Mouse (Mus musculus) kidney, adult 9 months (tissue): Measurements from ENCODE around the gene Tor2a.

Experiments
- DNase-seq: peaks from one replicate; pipeline ENCODE4 v3.0.0; 2022

Gene Tor2a

DNA sequence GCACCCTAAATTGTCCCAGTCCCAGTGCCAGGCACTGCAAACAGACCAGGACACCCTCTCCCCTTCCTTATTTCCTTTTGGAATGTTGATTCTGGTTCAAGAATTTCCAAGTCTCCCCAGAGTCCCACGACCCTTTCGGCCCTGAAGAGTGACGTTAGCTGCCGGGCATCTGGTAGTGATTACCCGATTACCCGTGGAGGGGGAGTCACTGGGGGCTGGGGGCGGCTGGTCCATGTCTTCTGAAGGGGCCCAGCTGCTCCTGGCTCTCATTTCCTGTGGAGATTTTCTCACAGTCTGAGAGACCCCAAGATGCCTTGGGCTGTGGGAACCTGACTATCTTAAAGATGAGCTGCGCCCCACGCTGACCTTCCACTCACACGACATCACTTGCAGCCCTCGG, 26.2 kb upstream of the Tor2a start:
- no peak for DNase-seq

DNA sequence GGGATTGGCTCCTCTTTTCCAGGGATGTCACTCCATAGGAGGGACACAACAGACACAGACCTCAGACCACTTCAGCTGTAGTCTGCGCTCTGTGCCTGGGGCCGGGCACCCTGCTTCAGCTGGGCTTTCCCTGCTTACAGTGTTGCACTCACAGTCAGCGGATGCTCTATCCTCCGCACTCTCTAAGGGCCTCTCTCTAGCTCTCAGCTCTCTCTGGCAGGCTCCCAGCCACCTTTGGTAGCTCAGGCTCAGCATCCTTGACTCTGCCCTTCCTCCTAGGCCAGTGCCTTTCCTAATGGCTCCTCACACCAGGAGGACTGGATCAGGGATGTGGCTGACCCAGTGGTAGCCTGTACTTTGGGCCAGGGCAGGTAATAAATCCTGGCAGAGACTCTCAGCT, 25.1 kb upstream of the Tor2a start:
- DNase-seq = no peak

DNA sequence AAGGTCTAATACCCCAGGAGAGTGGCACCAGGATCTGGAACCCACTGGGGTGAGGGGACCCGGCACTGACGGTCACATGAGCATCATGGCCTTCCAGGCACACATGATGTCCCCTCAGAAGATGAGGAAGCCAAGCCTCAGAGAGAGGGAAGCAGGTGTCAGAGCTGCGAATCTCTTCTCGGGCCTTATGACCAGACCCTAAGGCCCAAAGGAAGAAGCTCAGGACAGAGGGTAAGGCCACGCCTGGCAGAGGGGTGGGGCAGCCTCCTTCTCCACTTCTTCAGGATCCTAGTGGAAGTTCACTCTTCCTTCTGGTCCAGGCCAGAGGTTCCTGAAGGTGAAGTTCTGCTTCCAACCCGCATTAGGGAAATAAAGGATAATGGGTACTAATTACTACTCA, 24.3 kb upstream of the Tor2a start:
- DNase-seq = no peak

DNA sequence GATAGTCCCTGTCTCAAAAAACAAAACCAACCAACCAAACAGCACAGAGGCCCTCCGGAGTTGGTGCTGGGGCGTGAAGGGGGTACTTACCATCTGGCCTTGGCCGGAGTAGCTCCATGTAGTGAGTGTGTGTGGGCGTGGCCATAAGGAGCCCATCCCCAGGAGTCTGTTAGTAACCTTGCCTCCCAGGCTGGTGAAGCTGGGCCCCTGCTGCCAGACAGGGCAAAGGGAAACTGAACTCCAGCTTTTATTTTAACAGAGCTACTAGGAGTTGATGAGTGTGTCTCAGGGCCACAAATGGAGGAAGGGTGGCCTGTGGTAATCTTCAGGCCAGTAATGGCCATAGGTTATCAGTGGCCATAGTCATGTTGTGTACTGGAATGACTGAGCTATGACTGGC, 22.6 kb upstream of the Tor2a start:
- no peak for DNase-seq

DNA sequence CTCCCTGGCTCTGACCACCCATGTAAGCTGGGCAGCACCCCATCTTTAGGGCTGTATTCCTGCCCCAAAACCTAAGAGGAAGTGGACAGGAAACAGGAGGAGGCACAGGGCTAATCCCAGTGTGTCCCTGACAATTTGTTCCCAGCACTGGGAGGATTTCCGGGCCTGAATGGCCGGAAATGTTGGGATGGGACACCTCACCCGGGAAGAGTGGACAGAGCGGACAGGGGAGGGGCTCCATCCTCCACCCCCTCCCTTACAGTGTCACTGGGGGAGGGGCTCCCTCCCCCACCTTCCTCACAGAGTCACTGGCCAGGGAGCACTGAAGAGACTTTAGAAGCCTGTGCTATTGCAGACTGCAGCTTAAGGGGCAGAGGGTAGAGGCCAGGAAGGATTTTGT, 22.1 kb upstream of the Tor2a start:
- peak; percentile 78 for DNase-seq

DNA sequence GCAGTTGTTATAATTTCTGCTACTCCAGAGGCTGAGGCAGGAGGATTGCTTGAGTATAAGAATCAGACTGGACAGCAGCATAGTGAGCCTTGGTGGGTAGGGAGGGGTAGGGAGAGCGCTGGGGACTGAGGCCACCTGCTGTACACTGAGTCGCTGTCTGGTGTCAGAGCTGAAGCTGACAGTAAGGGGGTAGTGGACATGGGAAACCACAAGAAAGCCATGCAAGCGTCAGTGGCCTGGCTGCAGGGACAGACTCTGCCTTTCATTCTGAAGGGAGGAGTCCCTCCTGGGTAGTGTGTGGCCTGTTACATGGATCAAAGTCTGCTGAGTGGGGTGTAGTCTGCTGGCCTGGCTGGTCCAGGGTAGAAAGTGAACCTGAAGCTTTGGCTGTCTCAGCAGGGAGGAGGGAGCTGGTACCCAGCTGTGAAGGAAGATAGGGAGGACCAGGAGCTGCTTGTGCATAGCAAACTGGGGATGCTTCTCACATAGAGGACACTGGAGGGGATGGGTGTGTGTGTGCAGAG, 20.7 kb upstream of the Tor2a start:
- DNase-seq = no peak

DNA sequence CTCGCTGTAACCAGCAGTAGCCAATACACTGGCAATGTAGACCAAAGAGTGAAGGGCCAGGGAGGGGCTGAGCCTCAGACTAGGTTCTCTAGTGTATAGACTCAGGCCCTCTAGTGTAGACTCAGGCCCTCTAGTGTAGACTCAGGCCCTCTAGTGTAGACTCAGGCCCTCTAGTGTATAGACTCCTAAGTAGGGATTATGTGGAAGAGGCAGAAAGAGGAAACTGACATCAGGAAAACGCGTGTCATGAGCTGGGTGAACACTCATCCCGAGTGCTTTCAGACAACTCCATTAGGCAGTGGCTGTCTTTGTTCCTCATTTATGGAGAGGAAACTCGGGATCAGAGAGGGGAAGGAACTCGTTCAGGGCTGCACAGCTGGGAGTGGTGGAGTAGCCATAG, 20.0 kb upstream of the Tor2a start:
- DNase-seq = no peak

DNA sequence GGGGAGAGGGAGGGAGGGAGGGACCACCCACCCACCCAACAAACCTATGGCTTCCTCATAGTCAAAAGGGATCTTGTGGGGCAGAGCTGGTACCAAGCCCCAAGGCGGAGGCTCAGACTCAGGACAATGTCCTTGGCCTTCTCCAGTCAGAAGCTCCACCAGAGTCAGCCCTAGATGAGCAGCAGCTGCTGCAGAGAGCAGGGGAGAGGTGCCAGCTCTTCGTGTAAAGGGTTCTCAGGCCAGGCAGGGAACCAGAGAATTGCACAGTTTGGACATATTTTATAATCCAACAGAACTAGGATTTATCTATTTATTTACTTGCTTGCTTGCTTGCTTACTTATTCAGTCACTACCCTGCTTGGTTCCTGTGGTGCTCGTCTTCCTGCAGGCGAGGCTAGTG, 17.7 kb upstream of the Tor2a start:
- no peak for DNase-seq

DNA sequence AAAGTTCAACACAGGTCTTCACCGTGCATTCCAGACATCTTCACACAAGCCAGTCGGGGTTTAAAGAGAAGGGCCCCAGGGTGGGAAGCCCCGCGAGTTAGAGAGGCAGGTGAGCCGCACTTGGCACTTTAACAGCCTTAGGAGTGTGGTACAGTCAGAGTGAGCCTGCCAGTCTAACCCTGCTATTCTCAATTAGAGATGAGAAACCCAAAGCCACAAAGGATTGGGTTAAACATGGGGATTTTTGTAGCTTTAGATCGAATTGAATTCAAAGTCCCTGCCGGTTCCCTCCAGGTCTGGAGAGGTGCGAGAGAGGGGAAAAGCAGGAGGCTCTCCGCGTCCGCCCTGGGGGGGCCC, 16.1 kb upstream of the Tor2a start, which contains the start of gene 6330409D20Rik:
TSS of gene 6330409D20Rik (minus strand) at position 101 of the 357 bp plus-strand sequence.
- no peak for DNase-seq

DNA sequence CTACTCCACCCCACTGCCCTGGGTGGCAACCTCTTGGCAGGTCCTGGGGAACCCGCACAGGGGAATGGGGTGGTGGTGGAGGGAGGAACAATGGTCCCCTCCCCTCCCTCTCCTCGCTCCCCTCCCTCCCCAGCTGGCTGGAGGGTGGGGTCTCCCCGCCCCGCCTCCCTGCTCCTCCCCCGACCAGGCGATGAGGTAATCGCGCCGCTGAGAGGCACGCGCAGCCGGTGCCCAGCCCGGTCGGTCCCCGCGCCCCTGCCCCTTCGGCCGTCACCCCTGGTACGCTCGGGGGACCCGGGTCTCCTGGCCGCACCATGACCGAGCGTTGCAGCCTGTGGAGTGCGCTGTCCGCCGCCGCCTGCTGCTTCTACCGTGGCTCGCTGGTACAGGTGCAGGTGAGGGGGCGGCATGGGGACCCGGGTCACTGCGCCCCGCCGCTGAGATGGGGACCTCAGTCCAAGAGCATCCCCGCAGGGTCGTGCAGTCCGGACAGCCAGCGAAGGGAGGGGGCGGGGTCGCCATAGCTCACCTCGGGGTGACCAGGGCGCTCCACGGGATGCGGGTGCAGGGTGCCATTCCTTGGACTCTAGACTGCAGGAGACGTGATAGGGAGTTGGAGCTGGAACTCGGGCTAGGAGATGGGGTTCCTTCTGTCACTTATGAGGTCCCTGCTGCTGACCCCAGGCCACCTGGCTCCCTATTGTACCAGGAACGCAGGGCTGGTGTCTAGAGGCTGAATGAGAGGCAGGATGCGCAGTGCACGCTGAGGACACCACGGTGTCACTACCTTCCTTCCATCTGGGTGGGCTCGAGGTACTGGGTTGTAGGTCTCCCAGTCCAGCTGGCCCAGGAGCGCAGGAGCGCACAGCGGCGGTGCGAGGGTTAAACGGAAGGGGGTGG, 15.5 kb upstream of the Tor2a start:
- DNase-seq = no peak

DNA sequence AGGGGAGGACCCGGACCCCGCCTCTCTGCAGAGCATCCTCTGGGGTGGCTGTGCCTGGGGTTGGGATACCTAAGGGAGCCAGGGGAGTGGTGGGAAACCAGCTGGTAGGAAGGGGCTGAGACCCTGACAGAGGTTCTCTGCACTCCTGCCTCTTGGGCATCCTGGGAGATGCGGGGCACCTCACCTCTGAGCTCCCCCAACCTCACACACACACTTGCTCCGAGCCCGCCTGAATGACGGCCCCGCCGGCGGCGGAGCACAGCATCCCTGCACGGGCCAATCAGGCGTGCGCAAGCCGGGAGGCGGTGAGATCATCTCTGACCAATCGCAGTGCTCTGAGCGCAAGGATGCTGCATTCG, 14.9 kb upstream of the Tor2a start:
- no peak for DNase-seq

DNA sequence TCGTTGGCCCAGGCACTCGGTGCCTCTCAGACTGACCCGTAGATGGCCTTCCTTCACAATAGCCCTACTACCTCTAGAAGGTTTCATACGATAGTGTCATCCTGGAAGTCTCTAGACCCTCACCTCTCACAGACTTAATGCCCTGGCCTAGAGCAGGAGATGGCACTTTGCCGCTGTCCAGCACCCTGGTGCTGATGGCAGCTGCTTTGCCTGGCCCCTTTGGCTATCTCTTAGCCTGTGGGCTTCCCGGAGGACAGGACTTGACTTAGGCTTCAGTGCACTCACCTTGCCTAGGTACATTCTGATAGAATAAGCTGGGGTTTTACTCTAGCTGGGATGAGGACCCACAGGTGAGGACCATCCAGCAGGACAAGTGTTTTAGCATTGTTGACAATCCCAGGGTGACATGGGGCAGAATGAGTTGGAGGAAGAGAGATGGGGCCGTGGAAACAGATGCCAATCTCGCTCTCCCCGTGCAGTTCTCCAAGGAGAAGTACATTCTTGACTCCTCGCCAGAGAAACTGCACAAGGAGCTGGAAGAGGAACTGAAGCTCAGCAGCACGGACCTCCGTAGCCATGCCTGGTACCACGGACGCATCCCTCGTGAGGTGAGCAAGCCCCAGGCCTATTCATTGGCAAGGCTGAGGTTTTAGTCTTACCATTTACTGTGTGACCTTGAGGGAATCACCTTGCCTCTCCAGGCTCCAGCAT, 12.6 kb upstream of the Tor2a start:
- DNase-seq = no peak

DNA sequence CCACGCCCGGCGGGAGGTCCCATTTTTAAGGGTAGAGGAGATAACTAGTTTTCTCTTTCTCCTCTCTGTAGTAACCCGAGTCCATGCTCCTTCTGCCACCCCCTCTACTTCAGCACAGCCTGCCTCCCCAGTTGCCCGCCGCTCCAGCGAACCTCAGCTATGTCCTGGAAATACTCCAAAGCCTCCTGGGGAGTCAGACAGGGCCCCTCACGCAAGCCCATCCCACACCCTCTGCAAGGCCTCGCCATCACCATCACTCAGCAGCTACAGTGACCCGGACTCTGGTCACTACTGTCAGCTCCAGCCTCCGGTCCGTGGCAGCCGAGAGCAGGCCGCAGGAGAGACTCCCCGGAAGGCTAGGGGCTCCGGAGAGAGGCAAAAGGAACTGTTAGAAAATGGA, 8.0 kb upstream of the Tor2a start:
- DNase-seq = no peak

DNA sequence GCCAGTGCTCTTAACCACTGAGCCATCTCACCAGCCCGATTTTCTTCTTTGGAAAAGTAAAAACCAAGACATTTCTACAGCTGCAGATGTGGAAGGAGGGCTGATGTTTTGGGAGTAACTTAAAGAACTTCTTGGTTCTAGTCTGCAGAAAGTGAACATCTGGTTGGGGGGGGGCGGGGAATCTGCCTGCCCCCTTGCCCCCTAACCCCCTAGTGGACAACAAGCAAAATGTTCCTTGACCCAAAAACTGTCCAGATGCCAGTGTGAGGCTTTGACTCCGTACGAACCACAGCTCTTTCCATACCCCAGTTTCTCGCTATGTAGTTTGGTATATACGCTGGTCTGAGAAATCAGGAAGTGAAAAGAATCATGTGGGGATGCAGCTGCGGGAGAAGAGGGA, 6.8 kb upstream of the Tor2a start:
- no peak for DNase-seq

DNA sequence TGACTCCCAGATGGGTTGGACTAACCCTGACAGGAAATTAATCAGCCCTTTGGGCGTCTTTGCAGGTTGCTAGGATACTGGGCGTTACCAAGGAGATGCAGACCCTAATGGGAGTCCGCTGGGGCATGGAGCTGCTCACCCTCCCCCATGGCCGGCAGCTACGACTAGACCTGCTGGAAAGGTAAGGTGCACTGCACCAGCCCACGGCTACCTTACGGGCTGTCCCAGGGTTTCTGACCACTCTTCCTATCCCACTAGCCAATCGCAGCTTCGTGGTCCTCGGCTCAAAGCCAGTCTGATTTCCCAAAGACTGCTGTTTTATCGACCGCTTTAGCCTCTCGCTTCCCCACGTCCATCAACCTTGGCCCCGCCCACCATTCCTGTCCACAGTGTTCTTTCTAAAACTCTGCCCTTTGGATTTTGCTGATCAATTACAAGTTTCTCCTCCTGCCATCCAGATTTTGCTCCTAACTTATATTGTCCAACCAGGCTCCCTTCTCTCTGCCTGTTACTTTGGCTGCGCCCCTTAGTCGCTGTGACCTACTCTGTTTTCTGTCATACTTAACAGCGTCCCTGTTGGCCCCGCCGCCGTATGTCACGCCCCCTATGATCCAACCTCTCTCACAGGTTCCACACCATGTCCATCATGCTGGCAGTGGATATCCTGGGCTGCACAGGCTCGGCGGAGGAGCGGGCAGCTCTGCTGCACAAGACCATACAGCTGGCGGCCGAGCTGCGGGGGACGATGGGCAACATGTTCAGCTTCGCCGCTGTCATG, 6.0 kb upstream of the Tor2a start:
- DNase-seq = peak; percentile 92

DNA sequence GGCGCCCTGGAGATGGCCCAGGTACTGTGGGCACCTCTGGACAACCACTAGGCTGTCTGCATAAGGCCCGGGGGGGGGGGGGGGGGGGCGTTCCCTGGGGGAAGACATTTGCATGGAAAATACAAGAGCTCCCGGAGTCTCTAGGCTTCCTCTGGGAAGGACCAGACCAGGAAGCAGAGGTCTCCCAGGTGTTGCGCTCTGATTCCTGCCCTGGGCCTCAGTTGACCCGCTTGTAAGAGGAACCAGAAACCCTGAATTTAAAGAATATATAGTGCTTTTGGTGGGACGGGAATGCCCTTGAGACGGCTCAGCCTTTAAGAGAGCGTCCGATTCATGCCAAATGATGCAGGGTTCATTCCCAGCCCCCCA, 5.4 kb upstream of the Tor2a start:
- DNase-seq = no peak

DNA sequence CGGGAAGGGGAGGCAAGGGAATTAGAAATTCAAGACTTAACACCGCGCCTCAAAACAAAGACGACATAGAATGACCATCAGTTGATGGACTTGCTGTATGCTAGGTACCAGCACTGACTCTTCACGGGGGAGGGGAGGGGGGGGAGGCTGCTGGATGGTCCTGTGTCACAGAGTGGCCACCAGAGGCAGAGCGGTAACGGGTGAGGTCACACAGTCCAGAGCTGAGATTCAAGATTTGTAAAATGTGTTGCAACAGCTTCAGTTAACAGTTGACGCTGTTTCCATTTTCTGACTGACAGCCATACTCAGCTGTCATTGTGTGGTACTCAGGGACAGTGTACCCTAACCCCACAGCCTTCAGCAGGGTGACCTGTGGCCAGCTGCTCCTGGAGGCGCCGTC, 4.9 kb upstream of the Tor2a start:
- DNase-seq = no peak

DNA sequence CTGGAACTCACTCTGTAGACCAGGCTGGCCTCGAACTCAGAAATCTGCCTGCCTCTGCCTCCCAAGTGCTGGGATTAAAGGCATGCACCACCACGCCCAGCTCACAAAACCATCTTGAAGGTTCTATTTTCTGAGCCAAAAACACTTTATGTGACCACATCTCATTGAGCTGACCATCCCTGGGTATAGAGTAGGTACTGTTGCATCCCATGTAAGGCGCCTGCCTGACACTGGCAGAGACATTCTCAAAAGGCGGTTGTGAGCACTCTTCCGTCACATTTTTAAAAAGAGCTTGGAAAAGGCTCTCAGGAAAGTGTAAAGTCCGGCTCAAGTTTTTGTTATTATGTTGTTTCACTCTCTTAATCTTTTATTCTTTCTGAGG, 369 bp upstream of the Tor2a start:
- no peak for DNase-seq

DNA sequence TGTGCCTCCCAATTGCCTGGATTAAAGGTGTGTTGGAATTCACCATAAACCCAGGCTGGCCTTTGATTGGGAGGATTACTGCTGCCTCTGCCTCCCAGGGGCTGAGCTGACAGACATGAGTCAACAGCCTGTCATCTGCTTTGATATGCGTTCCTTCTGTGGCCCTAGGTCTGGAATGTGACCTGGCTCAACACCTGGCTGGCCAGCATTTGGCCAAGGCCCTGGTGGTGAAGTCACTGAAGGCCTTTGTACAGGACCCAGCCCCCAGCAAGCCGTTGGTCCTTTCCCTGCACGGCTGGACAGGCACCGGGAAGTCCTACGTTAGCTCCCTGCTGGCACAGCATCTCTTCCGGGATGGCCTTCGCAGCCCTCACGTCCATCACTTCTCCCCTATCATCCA, 1.5 kb downstream of the Tor2a start:
- peak; percentile 53 for DNase-seq

DNA sequence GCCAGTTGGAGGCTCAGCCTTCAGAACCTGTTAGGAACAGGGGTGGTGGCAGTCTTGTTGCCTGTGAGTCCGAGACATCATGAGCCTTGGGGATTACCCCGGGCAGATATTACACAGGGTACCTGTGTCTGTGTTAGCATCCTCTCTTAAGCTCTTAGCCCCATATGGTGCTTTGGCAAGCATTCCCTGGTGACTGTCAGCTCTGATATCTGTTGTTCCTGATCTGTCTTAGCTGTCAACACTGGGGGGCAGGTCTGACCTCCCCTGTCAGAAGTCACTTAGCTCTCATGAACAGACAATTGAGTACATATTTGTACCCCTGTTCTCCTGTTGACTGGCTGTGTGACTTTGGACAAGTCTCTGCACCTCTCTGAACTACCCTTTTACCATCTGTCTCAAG, 2.0 kb downstream of the Tor2a start:
- DNase-seq = no peak

DNA sequence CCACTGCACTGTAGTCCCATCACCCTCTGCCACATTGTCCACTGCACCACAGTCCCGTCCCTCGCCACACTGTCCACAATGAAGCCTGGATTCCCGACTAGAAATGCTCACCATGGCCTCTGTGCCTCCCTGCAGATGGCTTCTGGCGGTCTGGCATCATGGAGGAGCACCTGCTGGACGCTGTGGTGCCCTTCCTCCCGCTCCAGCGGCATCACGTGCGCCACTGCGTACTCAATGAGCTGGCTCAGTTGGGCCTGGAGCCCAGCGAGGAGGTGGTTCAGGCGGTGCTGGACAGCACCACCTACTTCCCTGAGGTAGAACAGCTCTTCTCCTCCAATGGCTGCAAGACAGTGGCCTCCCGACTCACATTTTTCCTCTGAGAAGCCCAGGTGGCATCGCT, 4.3 kb downstream of the Tor2a start:
- DNase-seq = no peak

DNA sequence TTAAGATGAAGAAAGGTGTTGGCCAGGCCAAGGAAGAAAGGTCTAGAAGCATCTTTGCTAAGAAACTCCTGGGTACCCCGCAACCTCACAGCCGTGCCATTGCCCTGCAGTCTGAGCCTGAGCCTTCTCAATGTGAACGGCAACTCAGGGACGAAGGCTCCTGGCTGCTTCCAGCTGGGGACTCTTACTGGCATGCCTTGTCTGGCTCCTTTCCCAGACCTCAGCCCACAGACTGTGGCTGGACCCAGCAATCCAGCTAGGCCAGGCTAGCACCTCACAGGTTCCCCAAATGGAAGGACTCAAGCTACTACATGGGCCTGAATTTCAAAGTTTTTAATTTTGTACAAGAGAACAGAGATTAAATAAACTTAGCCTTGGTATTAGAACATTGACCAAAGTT, 4.8 kb downstream of the Tor2a start:
- no peak for DNase-seq

DNA sequence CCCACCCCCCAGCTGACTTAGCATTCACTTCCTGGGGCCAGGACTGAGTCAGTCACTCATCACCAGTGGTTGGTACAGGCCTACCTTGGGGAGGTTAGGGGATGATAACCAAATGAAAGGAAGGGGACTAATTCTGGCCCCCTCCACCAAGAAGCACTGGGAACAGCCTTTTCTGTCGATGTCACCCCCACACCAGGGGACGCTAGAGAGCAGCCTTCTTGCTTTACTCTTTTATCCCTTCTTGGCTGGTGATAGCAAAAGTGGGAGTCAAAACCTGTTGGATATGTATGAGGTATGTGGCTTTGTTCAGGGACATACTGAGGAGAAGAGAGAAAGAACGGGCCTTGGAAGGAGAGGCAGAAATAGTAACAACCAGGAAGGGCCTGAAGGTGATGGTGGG, 6.3 kb downstream of the Tor2a start:
- no peak for DNase-seq

DNA sequence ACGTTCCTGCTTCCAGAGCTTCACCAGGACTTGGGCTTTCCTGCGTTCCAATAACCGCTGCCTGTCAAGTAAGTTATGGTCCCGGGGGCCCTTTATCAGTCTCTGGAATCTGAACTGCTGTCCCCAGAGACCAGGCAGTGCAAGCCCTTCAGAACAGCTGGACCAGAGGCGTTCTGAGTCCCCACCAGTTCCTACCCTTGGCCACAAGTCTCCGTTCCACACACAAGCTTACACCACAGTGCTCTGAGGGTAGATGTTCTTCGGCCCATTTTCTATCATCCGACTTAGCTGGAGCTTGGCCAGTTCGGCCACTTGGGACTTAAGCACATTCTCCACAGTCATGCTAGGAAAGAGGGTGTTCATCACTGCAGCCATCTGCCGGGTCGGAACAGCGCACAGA, 10.2 kb downstream of the Tor2a start:
- DNase-seq = no peak
